Mouse (Mus musculus) lung, adult 2 months (tissue): ENCODE data around the gene 4930539E08Rik. TPM values are rescaled to one million over a fixed set of nuclear protein-coding genes. Genes with fewer than 3 reads are reported as not detected.
A peak's percentile ranks its signal among the peaks of the same experiment; 100 is the strongest.

Experiments
- DNase-seq: peaks from one replicate; pipeline ENCODE4 v3.0.0; 2022
- H3K4me1 ChIP-seq: fragments of 200-500 bp; 2 replicates; pipeline ENCODE4 v1.6.1; 2011; ENCODE audit warnings: low read length; ENCODE audit not compliant: control insufficient read depth, insufficient read depth
- H3K4me3 ChIP-seq: fragments of 200-500 bp; replicated peaks from 2 replicates; pipeline ENCODE3; 2011; ENCODE audit warnings: low read depth, mild to moderate bottlenecking, control low read depth, low read length; ENCODE audit errors: extremely low read depth
- CTCF ChIP-seq: fragments of 200-500 bp; IDR thresholded peaks from 2 replicates; pipeline ENCODE4 v1.5.1; 2011; ENCODE audit warnings: mild to moderate bottlenecking, low read length, control low read depth; ENCODE audit not compliant: insufficient read depth
- POLR2A ChIP-seq: fragments of 200-500 bp; IDR thresholded peaks from 2 replicates; pipeline ENCODE4 v1.6.1; 2011; ENCODE audit warnings: low read depth, mild to moderate bottlenecking, control low read depth, low read length, borderline replicate concordance; ENCODE audit errors: extremely low read depth
- WGBS: fragments of 180-500 bp; shearing (Covaris S2); methylation state at CpG from one replicate; pipeline ENCODE4 v1.1.7; 2018; 5-methylcytosine and 5-hydroxymethylcytosine counted together
- polyA plus RNA-seq: library from polyadenylated mRNA; depleted of rRNA; stranded (reverse); fragments of >200 nt; gene quantifications from 2 replicates; pipeline ENCODE4 v1.2.3, GENCODE M21; 2012

The 4930539E08Rik gene
- polyA plus RNA-seq, 1 experiment = 0.05 TPM

- H3K4me1 ChIP-seq = no peaks in the 10 kb centered on the region
- no peak overlapping the region for H3K4me3 ChIP-seq
- TF ChIP-seq CTCF (no peak), POLR2A (no peak)
- no peak for DNase-seq
- WGBS = 64% methylated on average over 5 of the region's 5 CpGs
Observed at GRCm38 (mm10) chr17:28870435-28870834, 44.7 kb downstream of the 4930539E08Rik start.

GRCm38 (mm10) chr17:28869412-28870110, 45.6 kb downstream of the 4930539E08Rik start:
- Histone ChIP-seq H3K4me1 (no peaks in the 10 kb centered on the region), H3K4me3 (no peak overlapping the region)
- no peak for DNase-seq
- TF ChIP-seq POLR2A (no peak), CTCF (no peak)
- WGBS = 67% methylated on average over 9 of the region's 9 CpGs

GRCm38 (mm10) chr17:28867381-28867780, 47.7 kb downstream of the 4930539E08Rik start:
- 85% methylated on average over 4 of the region's 4 CpGs for WGBS
- H3K4me1 ChIP-seq = no peaks in the 10 kb centered on the region
- TF ChIP-seq POLR2A (no peak), CTCF (no peak)
- no peak overlapping the region for H3K4me3 ChIP-seq
- DNase-seq = no peak

- DNase-seq = no peak
- TF ChIP-seq POLR2A (no peak), CTCF (no peak)
- no peak overlapping the region for H3K4me3 ChIP-seq
- H3K4me1 ChIP-seq = no peaks in the 10 kb centered on the region
Observed at GRCm38 (mm10) chr17:28866921-28867320, 48.2 kb downstream of the 4930539E08Rik start.

GRCm38 (mm10) chr17:28864464-28864863, 50.7 kb downstream of the 4930539E08Rik start:
- no peak for DNase-seq
- H3K4me1 ChIP-seq = no peaks in the 10 kb centered on the region
- H3K4me3 ChIP-seq = no peak overlapping the region
- TF ChIP-seq POLR2A (no peak), CTCF (no peak)
- 66% methylated on average over 6 of the region's 6 CpGs for WGBS

GRCm38 (mm10) chr17:28863926-28864325, 51.2 kb downstream of the 4930539E08Rik start:
- DNase-seq = no peak
- TF ChIP-seq CTCF (no peak), POLR2A (no peak)
- no peaks in the 10 kb centered on the region for H3K4me1 ChIP-seq
- WGBS = 59% methylated on average over 7 of the region's 7 CpGs
- H3K4me3 ChIP-seq = no peak overlapping the region

- peak; percentile 28 for DNase-seq
- no peak within 1 kb of the TSS for H3K4me3 ChIP-seq
- no peak for TF ChIP-seq POLR2A
- no peaks in the 10 kb centered on the region for H3K4me1 ChIP-seq
- WGBS = 39% methylated on average over 12 of the region's 12 CpGs
Observed at GRCm38 (mm10) chr17:28858205-28858604, 56.9 kb downstream of the 4930539E08Rik start, which contains the start of gene Pnpla1. Pnpla1 (plus strand) TSS chr17:28858411.

DNA sequence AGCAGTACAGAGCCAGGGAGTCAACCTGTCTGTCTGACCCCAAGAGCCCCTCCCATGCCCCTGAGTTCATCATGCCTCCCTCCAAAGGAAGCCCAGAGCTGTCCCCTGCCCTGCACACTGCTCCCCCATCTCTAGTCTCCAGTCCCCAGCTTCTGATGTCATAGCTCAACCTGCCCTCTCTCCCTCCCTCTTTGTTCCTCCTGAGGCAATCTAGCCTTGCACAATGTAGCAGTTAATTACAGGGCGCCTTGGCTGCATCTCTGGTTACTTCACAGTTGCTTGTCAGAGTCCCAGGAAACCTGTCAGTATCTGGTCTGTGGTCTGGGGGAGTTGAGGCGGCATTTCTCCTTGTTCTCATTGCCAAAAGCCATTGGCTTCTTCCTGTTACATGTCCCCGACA, 59.1 kb downstream of the 4930539E08Rik start:
- TF ChIP-seq POLR2A (no peak), CTCF (no peak)
- no peak overlapping the region for H3K4me3 ChIP-seq
- WGBS = 49% methylated on average over 3 of the region's 3 CpGs
- no peak for DNase-seq
- H3K4me1 ChIP-seq = no peaks in the 10 kb centered on the region

DNA sequence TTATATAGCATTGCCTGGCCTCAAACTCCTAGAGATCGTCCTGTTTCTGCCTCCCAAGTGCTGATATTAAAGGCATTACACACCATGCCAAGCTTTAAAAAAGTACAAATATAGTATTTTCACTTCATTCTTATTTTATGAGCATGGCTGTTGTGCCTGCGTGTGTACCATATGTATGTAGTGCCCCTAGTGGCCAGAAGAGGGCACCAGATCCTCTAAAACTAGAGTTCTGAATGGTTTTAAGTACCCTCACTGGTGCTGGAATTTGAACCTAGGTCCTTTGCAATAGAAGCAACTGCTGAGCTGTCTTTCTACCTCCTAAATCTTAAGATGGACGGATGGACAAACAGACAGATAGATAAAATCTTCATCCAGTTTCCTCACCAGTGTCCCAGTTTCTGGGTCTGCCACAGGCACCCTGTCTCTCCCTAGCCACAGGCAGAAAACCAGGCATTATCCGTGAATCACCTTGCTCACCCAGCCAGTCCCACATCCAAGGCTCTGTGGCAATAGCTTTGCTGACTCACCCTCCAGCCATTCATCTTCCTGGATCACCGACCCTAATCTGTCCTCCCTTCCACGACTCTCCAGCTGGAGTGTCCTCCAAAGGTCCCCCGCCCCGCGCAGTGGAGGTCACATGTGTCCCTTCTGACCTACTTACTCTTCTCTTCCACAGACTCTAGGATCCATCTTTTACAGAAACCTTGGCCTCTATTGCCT, 59.8 kb downstream of the 4930539E08Rik start:
- H3K4me1 ChIP-seq = no peaks in the 10 kb centered on the region
- TF ChIP-seq POLR2A = no peak
- TF ChIP-seq CTCF = no peak
- peak; percentile 12 for DNase-seq
- H3K4me3 ChIP-seq = no peak overlapping the region
- WGBS = 56% methylated on average over 9 of the region's 9 CpGs

DNA sequence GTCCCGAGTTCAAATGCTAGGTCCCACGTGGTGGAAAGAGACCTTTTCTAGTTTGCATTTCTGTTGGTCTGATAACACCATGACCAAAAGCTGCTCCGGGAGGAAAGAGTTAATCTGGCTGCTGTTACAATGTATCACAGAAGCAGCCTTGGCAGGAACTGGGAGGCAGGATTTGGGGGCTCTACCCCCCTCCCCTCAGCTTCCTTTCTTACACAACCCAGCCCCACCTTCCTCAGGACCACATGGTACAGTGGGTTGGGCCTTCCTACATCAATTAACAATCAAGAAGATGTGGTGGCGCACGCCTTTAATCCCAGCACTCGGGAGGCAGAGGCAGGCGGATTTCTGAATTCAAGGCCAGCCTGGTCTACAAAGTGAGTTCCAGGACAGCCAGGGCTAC, 60.7 kb downstream of the 4930539E08Rik start:
- TF ChIP-seq POLR2A (no peak), CTCF (no peak)
- no peak overlapping the region for H3K4me3 ChIP-seq
- WGBS = 68% methylated on average over 7 of the region's 7 CpGs
- H3K4me1 ChIP-seq = no peaks in the 10 kb centered on the region
- no peak for DNase-seq
